ENCODE assay signal across 13 mouse cellular contexts in genomic region chr3:82412397-82412796, GRCm38 (mm10). TPM values are rescaled to one million over a fixed set of nuclear protein-coding genes. Genes with fewer than 3 reads are reported as not detected.
DNase-seq lines count a peak whose midpoint lies in the region; ATAC-seq and TF ChIP-seq lines count a peak whose summit lies in the region.
"Had no signal": no experiment of that assay in that cellular context is flagged by ENCODE, and none has a peak within 500 bp of the region (broad histone marks: within the 10 kb centered on the region; RNA-seq: fewer than 3 reads in every experiment).

No protein-coding gene starts in this region.

- DNase-seq in gastrocnemius, adult 2 months = no peak
- DNase-seq in gastrocnemius, adult 18-20 months (ENCODE audit: low spot score) = no peak
- DNase-seq in lung, embryonic 14.5 days = peak; percentile 89
- DNase-seq in lung, adult 18-20 months = no peak
- DNase-seq in Patski (ENCODE audit: low read depth, low spot score) = peak; percentile 30
- DNase-seq in hindlimb bud, embryonic 11.5 days (ENCODE audit: extremely low spot score, low read depth, low spot score) = peak; percentile 47
- DNase-seq in layer of hippocampus, postnatal 14 days (ENCODE audit: low spot score in 2 of 2) = no peak
- DNase-seq: adrenal gland, postnatal 25 days; cerebellum, postnatal 14 days had no signal

- TF ChIP-seq CTCF in gastrocnemius, adult 2 months (IDR thresholded peaks at IDR 0.05) = peak; percentile 4; the same call in 1 of the 2 replicates
- TF ChIP-seq CTCF in lung, embryonic 14.5 days (IDR thresholded peaks at IDR 0.05; ENCODE audit: low read depth) = no peak; the same call in 1 of the 2 replicates
- peak; percentile 22 for TF ChIP-seq CTCF in Patski (IDR thresholded peaks at IDR 0.05)

- ATAC-seq in lung, embryonic 14.5 days (ENCODE audit: insufficient read depth) = no peak
- no peak for ATAC-seq in Patski
- no peak for ATAC-seq in megakaryocyte, adult 5-6 weeks (ENCODE audit: poor library complexity, severe bottlenecking)
- ATAC-seq: hindbrain, embryonic 16.5 days had no signal

- no peak overlapping the region for H3K27ac ChIP-seq in gastrocnemius, adult 2 months
- no peak overlapping the region for H3K27ac ChIP-seq in lung, embryonic 14.5 days (ENCODE audit: low read depth)
- H3K27ac ChIP-seq: lung, embryonic 15.5 days had no signal

- no peaks in the 10 kb centered on the region for H3K9me3 ChIP-seq in lung, embryonic 14.5 days (ENCODE audit: low read depth, low read length)
- H3K9me3 ChIP-seq: lung, embryonic 15.5 days had no signal

- no peaks in the 10 kb centered on the region for H3K36me3 ChIP-seq in lung, embryonic 14.5 days (ENCODE audit: insufficient read depth)
- H3K36me3 ChIP-seq: lung, embryonic 15.5 days had no signal

- no peak overlapping the region for H3K4me3 ChIP-seq in gastrocnemius, adult 2 months
- H3K4me3 ChIP-seq in lung, embryonic 14.5 days (ENCODE audit: low read depth, low read length) = no peak overlapping the region
- H3K4me3 ChIP-seq: lung, embryonic 15.5 days; myocyte had no signal

- H3K27me3 ChIP-seq in lung, embryonic 14.5 days (ENCODE audit: insufficient read depth, low read length) = no peaks in the 10 kb centered on the region
- peaks cover 8% of the 10 kb centered on the region for H3K27me3 ChIP-seq in Patski
- H3K27me3 ChIP-seq: lung, embryonic 15.5 days had no signal

- H3K4me2 ChIP-seq in lung, embryonic 14.5 days = no peak overlapping the region
- H3K4me2 ChIP-seq: lung, embryonic 15.5 days had no signal

- no peak overlapping the region for H3K9ac ChIP-seq in lung, embryonic 14.5 days
- H3K9ac ChIP-seq: lung, embryonic 15.5 days had no signal

- intact Hi-C loops in gastrocnemius, adult 2 months (cut with DNase I) = no loop called here

- POLR2A ChIA-PET in Patski (lab: Charles Lee) = no interaction called here

- in situ Hi-C loops in Patski (cut with MboI; ENCODE audit: low pct_unique_long_range_greater_than_20kb) = no loop called here

- H3K4me1 ChIP-seq in lung, embryonic 14.5 days (ENCODE audit: insufficient read depth) = no peaks in the 10 kb centered on the region
- H3K4me1 ChIP-seq: lung, embryonic 15.5 days had no signal

- CTCF ChIA-PET in Patski (lab: Charles Lee) = interaction anchor here (1.0 kb wide), 1 partner anchor 23 kb away, joined by 3 read pairs; no protein-coding TSS in a partner anchor

RNA-seq across cellular contexts. Expression of gene Map9, which starts 54.6 kb away (rescaled TPM):
- total RNA-seq in gastrocnemius, adult 2 months (2021) = 1 to 10 TPM; 1.8 to 2.7 TPM
- 1 to 10 TPM; 2.0 to 2.2 TPM for total RNA-seq in gastrocnemius, adult 18-20 months (2021)
- polyA plus RNA-seq in lung, embryonic 14.5 days (2014; fragmentation: Nextera tagmentation; extraction: Ambion mirVana) = 7.9 and 9.0 TPM in 2 replicates
- polyA plus RNA-seq in Patski (2021) = 9.6 TPM
- total RNA-seq in layer of hippocampus, postnatal 14 days (2021) = 10 to 100 TPM; 90.2 to 94.9 TPM
- 0.16 TPM in 1 of 2 replicates, not detected in the other for total RNA-seq in megakaryocyte, adult 5-6 weeks (2015)
- not detected in 2 replicates for total RNA-seq in megakaryocyte, adult 5-6 weeks (2017)

Comparison
In these comparisons a context has a peak if more than half of its experiments do, and no peak if none do; other contexts are left out.
1. DNase-seq: peak in lung, embryonic 14.5 days (single experiment), Patski (single experiment) and hindlimb bud, embryonic 11.5 days (single experiment); none in gastrocnemius, adult 2 months (single experiment), gastrocnemius, adult 18-20 months (single experiment), lung, adult 18-20 months (0 of 2) and layer of hippocampus, postnatal 14 days (0 of 2).
2. RNA of gene Map9, which starts 54.6 kb away (total RNA-seq): 90.2 to 94.9 TPM in layer of hippocampus, postnatal 14 days; 1.8 to 2.7 TPM in gastrocnemius, adult 2 months, 2.0 to 2.2 TPM in gastrocnemius, adult 18-20 months and 0.16 TPM in megakaryocyte, adult 5-6 weeks; every median in the first group is over 10 times any median in the second.